Mouse (Mus musculus) CD4-positive, CD25-positive, alpha-beta regulatory T cell, adult 4 months (primary cell): ENCODE data around the gene Wdr66. TPM values are rescaled to one million over a fixed set of nuclear protein-coding genes. Genes with fewer than 3 reads are reported as not detected.

Source experiments
- ATAC-seq: one replicate; pipeline ENCODE4 v1.8.0; 2017
- polyA plus RNA-seq, 2 experiments: library from polyadenylated mRNA; unstranded; fragments of 100-300 nt; shearing (Covaris generic); gene quantifications; one replicate each; pipeline ENCODE4 v1.2.1; 2017

The Wdr66 gene
- polyA plus RNA-seq, 2 experiments from 2014 or later: 4.7 to 6.1 TPM

DNA sequence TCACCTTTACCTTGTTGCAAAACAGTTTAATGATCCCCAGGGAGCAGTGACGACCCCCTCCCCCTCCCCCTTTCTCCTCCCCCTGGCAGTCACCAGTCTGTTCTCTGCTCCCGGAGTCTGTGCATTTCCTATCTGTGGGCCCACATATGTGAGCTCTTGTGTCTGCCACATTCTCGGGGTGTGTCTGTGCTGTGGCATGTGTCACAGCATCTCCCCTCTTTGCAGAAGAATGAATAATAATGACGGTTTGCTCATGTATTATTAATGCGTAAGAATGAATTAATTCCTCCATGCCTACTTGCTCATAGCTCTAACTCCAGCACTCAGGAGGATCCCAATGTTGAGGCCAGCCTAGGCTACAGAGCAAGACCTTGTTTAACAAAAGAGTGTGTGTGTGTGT lies 21.0 kb downstream of the Wdr66 start:
- ATAC-seq: no peak

DNA sequence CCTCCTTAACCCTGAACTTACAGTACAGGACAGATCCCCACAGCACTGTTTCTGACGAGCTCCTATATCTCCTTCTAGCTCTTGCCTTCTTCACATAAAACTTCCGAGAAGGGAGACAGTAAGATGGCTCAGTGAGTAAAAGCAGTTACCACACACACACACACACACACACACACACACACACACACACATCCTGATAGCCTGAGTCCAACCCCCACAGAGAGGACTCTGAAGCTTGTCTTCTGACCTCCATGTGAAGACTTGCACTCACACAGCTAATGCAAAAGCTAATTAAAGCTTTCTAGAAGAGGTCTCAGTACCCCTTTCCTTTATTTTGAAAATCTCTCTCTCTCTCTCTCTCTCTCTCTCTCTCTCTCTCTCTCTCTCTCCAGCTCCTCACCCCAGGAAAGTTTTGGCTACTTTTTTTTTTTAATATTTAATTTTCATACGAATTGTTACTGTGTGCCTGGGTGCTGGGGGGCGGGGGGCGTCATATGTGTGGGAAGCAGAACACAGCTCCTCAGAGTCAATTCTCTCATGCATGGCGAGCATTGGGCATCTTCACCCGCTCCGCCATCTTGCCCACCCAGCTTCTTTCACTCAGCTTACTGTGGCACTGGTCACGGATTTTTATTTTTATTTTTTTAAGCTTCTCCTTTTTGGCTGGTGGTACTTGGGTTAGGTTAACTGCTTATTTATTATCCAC lies 24.9 kb downstream of the Wdr66 start:
- ATAC-seq: no peak

DNA sequence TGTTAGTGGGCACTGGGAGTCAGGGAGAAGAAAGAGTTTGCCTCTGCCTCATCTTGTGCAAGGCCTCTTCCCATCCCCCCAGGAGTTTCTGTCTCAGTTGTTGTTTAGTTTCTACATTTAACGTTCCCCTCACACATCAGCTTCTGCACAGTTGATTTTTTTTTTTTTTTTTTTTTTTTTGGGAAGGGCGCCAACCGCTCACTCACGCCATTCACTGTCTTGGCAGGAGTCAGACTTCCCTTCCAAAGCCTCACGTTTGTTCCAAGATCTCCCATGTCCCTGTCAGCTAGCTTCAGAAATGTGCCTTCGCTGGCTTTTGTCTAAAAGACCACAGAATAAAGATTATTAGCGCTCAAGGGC lies 25.4 kb downstream of the Wdr66 start:
- no peak for ATAC-seq

GRCm38 (mm10) chr5:123277704-123278103 lies 25.8 kb downstream of the Wdr66 start:
- no peak for ATAC-seq

GRCm38 (mm10) chr5:123279248-123279647 lies 27.3 kb downstream of the Wdr66 start:
- ATAC-seq: no peak

- no peak for ATAC-seq
These were observed 29.6 kb downstream of the Wdr66 start for GRCm38 (mm10) chr5:123281336-123282136.

GRCm38 (mm10) chr5:123285174-123285573 lies 33.3 kb downstream of the Wdr66 start:
- no peak for ATAC-seq

DNA sequence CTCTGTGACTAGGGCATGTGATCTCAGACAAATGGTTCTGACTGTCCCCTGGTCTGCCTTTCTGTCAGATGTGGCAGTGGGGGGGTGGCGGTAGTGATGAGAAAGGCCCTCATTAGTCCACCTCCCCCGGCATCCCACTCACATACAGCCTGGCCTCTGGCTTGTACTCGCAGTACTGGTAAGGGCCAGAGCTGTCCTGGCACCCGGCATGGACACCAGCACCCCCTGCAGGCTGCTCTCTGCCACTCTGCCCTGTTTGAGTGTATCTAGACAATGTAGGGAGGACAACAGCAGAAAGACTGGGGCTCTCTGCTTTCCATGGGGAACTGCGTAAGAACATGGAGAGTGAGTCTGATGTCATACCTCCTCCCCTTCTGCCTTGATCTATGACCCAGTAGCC lies 36.2 kb downstream of the Wdr66 start:
- ATAC-seq: no peak

DNA sequence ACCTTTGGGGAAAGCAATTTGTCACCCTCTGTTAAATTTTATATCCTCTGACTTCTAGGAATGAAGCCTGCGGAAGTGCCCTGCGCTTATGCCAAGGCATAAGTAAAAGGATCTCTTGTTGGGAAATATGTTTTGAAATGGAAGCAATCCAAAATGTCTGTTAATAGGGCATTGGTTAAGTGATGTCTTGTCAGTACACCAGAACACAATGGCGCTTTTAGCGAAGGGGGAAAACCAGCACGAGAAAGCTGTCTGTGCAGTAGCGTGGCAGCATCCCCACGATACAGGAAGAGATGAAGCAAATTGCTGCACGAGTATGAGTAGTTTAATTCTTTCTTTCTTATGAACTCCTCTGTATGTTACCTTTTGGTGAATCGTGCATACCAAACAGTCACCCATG lies 42.8 kb downstream of the Wdr66 start:
- no peak for ATAC-seq

DNA sequence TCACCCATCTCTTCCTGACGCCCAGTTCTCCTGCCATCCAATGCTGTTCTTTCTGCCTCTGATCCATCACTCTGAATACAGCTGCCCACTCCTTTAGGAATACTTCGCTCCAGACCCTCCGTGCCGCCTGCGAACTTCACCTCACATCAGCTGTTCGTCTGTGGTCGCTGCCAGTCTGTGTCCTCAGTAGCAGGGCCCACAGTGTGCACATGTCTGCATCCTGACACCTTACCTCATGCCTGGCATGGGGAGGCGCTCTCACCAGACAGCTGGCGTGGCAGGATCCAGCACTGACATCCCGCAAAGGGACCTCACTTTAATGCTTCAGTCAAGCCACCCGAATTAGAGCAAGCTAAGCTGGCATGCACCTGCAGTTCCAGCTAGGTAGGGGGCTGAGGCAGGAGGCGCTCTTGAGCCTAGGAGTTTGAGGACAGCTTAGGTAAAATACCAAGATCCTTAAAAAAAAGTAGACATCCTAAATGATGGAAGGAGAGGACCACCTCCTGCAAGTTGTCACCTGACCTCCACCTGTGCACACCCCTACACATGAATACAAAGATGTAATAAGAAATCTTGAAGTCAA lies 44.4 kb downstream of the Wdr66 start:
- ATAC-seq: no peak

- no peak for ATAC-seq
These were observed 45.3 kb downstream of the Wdr66 start for GRCm38 (mm10) chr5:123296972-123297754.

- no peak for ATAC-seq
These were observed 45.9 kb downstream of the Wdr66 start for GRCm38 (mm10) chr5:123297830-123298229.

DNA sequence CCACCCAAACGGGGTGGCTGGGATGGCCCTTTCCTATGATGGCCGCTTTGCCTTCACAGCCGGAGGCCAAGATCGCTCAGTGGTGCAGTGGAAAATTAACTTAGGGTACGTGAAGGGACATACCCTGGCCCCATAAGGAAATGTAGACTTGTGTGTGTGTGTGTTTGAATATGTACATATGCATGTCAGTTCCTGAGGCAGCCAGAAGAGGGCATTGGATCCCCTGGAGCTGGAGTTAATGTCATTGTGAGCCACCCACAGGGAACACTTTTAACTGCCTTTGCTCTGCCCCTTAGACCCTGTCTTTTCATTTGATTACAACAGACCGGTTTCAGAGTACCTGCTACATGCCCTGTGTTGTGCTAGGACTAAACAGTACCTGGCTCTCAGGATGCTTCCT lies 46.6 kb downstream of the Wdr66 start:
- ATAC-seq: no peak

DNA sequence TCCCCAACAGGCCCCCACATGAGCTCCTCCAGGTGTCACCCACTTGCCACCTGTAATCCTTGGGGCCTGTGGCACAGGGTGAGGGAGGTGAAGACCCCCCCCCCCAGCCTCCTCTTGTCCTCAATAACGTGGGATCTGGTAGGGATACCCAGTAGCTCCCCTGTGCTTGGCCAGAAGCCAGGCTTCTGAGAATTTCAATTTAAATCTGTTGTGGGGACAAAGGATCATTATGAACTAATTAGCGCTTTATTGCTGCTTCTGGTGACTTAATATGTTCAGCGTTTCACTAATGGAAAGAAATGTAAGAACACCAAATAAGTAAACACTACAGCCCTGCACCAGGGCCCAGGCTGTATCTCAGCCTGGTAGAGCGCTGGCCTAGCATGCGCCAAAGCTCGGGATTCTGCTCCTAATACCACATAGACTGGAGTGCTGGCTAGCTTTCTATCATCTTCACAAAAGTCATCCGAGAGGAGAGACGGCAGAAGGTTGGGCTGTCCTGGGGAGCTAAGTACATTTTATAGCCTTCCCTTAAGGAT lies 48.7 kb downstream of the Wdr66 start:
- ATAC-seq: no peak

GRCm38 (mm10) chr5:123301780-123302521 lies 50.0 kb downstream of the Wdr66 start:
- no peak for ATAC-seq

- no peak for ATAC-seq
These were observed 55.9 kb downstream of the Wdr66 start for GRCm38 (mm10) chr5:123307630-123308282.

DNA sequence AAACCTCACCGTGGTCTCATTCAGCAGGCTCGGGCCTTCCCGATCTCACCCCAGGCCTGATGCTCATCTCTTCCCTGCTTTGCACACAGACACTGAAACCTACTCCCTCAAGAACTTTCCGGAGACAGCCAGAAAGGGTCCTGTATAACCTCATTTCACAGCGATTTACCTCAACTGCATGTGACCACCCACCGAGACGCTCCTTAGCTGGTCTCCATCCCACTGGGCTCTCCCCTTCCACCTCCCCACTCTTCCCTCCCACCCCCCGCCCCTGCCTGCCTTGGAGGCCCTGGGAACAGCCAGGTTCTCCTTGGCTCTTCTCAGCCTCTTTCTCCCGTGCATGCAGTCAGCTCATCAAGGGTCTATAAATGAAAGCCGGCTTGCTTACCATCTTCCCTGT lies 57.9 kb downstream of the Wdr66 start:
- ATAC-seq: no peak

GRCm38 (mm10) chr5:123310221-123310620 lies 58.3 kb downstream of the Wdr66 start:
- no peak for ATAC-seq

GRCm38 (mm10) chr5:123313058-123313630 lies 61.2 kb downstream of the Wdr66 start:
- ATAC-seq: no peak

GRCm38 (mm10) chr5:123313851-123314380 lies 62.0 kb downstream of the Wdr66 start:
- peak; percentile 78 for ATAC-seq
